Mouse (Mus musculus): Measurements from ENCODE around the gene Lamp2. TPM values are rescaled to one million over a fixed set of nuclear protein-coding genes. Genes with fewer than 3 reads are reported as not detected.

The Lamp2 gene
- polyA plus RNA-seq, 1 experiment from 2014 or later: 85.4 TPM

DNA sequence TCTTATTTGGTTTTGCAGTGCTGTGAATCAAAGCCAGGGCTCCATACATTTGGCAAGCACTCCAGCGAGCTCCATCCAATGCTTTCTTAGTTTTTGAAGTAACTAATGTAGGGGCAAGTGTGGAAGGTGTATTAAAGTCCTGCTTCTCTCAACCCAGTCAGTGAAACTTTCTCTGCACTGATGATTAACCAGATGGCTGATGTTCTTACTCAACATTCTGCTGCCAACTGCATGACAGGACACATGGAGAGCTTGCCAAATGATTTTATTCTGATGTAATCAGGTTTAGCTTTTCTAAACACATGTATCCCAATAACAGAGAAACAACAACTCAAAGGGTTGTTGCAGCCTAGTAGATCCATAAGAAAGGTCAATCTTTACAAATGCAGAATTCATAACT is 13.8 kb downstream of the Lamp2 start:
- H3K9me3 ChIP-seq (ENCODE audit: control insufficient read depth, low read length): no peaks in the 10 kb centered on the region
- 88% methylated on average over 1 of the region's 1 CpGs for WGBS
- ATAC-seq (ENCODE audit: low FRiP score): no peak
- no peaks in the 10 kb centered on the region for H3K4me1 ChIP-seq (replicated peaks; ENCODE audit: control insufficient read depth, insufficient read depth, low read length)
- H3K4me2 ChIP-seq (replicated peaks): no peak overlapping the region
- H3K27ac ChIP-seq: no peak overlapping the region
- DNase-seq (ENCODE audit: low spot score): no peak
- no peaks in the 10 kb centered on the region; the same call in 1 of the 2 replicates for H3K36me3 ChIP-seq (replicated peaks; ENCODE audit: control insufficient read depth, insufficient read depth)
- H3K27me3 ChIP-seq (ENCODE audit: control insufficient read depth, insufficient read depth, low read length): no peaks in the 10 kb centered on the region
- no peak overlapping the region for H3K9ac ChIP-seq
- H3K4me3 ChIP-seq (replicated peaks; ENCODE audit: low read length): no peak overlapping the region

DNA sequence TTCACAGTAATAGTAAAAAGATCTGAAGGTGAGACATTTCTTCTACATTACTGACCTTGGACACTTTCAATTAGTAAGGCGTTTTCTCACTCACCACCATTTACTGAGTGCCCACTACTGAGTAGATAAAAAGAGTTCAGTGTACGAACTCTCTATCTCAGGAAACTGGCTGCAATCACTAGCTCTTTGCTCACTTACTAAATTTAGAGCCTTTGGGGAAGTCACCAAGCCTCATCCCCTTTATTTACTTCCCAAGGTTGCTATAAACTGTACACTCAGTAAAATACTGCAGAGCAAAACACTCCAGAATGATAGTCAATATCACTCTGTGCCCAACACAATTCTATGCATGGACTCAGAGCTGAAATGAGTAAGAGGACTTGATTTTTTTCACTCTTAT is 16.6 kb downstream of the Lamp2 start:
- no peak for DNase-seq (ENCODE audit: low spot score)
- WGBS: 83% methylated on average over 2 of the region's 2 CpGs
- H3K4me3 ChIP-seq (replicated peaks; ENCODE audit: low read length): no peak overlapping the region

DNA sequence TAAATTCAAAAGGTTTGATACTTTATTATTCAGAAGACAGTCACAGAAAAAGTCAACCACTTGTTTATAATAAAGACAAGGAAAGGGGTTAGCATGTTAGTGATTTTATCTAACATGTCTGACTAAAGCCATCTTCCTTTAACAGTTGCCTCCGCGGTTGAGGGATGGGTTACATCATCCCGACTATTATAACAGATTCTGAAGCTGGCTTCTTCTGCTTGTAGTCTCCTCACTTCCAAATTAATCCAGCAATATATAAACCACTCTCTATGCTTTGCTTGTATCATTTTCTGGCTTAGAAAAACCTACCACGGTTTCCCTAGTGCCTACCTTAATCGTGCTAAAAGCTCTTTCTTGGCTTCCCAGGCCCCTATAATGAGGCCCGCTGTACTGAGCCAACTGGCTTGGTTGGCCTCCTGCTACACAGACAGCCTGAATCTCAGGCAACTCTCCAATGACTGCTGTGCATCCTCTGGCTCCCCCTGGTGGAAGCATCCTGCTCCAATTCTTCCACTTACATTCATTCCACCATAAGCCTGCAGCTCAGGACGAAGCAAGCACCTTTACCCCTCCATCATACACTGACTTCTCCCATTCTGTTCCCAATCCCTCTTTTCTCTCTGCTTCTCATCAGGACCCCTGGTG is 18.0 kb downstream of the Lamp2 start:
- H3K4me3 ChIP-seq (replicated peaks; ENCODE audit: low read length): no peak overlapping the region
- DNase-seq (ENCODE audit: low spot score) (peak; percentile 78), ATAC-seq (ENCODE audit: low FRiP score) (peak; percentile 66; the same call in 1 of the 2 replicates)
- no peaks in the 10 kb centered on the region for H3K27me3 ChIP-seq (ENCODE audit: control insufficient read depth, insufficient read depth, low read length)
- no peak overlapping the region for H3K4me2 ChIP-seq (replicated peaks)
- WGBS: 55% methylated on average over 7 of the region's 7 CpGs
- no peaks in the 10 kb centered on the region for H3K9me3 ChIP-seq (ENCODE audit: control insufficient read depth, low read length)
- no peaks in the 10 kb centered on the region; the same call in 1 of the 2 replicates for H3K36me3 ChIP-seq (replicated peaks; ENCODE audit: control insufficient read depth, insufficient read depth)
- H3K9ac ChIP-seq: no peak overlapping the region
- H3K27ac ChIP-seq: no peak overlapping the region
- no peaks in the 10 kb centered on the region for H3K4me1 ChIP-seq (replicated peaks; ENCODE audit: control insufficient read depth, insufficient read depth, low read length)

More for the DNA sequence above, 16.6 kb downstream of the Lamp2 start:
- Histone ChIP-seq H3K36me3 (replicated peaks; ENCODE audit: control insufficient read depth, insufficient read depth) (no peaks in the 10 kb centered on the region; the same call in 1 of the 2 replicates), H3K27ac (no peak overlapping the region), H3K9ac (no peak overlapping the region), H3K4me2 (replicated peaks) (no peak overlapping the region), H3K9me3 (ENCODE audit: control insufficient read depth, low read length) (no peaks in the 10 kb centered on the region), H3K4me1 (replicated peaks; ENCODE audit: control insufficient read depth, insufficient read depth, low read length) (no peaks in the 10 kb centered on the region), H3K27me3 (ENCODE audit: control insufficient read depth, insufficient read depth, low read length) (no peaks in the 10 kb centered on the region)
- no peak for ATAC-seq (ENCODE audit: low FRiP score)

DNA sequence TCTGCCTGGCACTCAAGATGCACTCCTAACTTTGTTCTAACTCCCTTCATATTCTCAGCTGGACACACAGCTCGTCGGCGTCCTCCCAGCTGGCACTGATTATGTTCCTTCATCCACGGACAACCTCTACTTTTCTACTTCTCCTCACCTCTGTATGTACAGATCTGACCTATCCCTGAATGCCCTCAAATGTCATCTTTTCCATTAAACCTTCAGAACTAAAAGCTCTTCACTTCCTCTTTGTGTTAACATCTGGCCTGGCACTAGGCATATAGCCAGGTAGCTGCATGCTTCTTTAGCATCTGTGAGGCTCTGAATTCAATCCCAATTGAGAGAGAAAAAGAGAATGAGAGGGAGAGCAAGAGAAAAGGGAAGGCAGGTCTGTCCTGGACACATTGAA is 26.8 kb downstream of the Lamp2 start:
- DNase-seq (ENCODE audit: low spot score) (no peak), ATAC-seq (ENCODE audit: low FRiP score) (no peak)
- WGBS: 83% methylated on average over 4 of the region's 4 CpGs
- H3K4me1 ChIP-seq (replicated peaks; ENCODE audit: control insufficient read depth, insufficient read depth, low read length): no peaks in the 10 kb centered on the region
- no peaks in the 10 kb centered on the region for H3K27me3 ChIP-seq (ENCODE audit: control insufficient read depth, insufficient read depth, low read length)
- no peaks in the 10 kb centered on the region for H3K9me3 ChIP-seq (ENCODE audit: control insufficient read depth, low read length)
- no peak overlapping the region for H3K27ac ChIP-seq
- no peak overlapping the region for H3K4me2 ChIP-seq (replicated peaks)
- H3K36me3 ChIP-seq (replicated peaks; ENCODE audit: control insufficient read depth, insufficient read depth): peaks cover 2% of the 10 kb centered on the region
- no peak overlapping the region for H3K4me3 ChIP-seq (replicated peaks; ENCODE audit: low read length)
- H3K9ac ChIP-seq: no peak overlapping the region

DNA sequence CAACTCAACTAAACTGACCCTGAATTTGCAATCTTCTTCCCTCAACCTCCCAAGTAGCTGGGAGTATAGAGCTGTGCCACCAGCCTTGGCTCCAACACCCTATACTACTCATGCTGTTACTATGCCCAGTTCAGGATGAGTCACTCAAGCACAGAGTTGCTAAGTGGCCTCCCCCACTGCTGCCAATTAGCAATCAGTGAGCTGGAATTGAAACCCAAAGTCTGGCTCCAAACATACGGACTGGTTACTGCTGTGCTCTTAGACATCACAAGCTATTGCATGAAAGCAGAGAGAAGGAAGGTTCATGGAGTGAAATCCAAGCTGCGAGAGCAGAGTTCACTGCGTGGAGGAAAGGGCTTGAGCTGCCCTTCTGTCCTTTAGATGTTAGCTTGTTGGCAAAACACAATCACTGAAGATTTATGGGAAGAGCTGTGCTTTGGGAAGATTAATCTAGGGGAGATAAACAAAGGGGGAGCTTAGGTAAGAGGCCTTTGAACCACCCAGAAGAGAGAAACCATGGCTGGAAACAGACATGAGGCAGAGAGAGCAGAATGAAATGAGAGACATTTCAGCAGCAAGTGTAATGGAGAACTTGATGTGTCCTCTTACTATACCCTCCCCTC is 27.3 kb downstream of the Lamp2 start:
- H3K4me1 ChIP-seq (replicated peaks; ENCODE audit: control insufficient read depth, insufficient read depth, low read length): no peaks in the 10 kb centered on the region
- DNase-seq (ENCODE audit: low spot score): no peak

DNA sequence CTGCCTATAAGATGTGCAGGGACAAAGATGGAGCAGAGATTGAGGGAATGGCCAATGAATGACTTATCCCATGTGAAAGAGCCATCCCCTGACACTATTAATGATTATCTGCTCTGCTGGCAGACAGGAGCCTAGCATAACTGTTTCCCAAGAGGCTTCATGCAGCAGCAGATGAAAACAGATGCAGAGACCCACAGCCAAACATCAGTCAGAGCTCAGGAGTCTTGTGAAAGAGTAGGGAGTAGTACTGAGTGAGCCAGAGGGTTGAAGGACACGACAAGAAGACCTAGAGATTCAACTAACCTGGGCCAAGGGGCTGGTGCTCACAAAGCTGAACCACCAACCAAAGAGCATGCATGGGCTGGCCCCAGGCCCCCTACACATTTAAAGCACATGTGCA is 30.2 kb downstream of the Lamp2 start:
- ATAC-seq (ENCODE audit: low FRiP score) (no peak), DNase-seq (ENCODE audit: low spot score) (no peak)
- Histone ChIP-seq H3K36me3 (replicated peaks; ENCODE audit: control insufficient read depth, insufficient read depth) (peaks cover 12% of the 10 kb centered on the region), H3K27ac (no peak overlapping the region), H3K4me1 (replicated peaks; ENCODE audit: control insufficient read depth, insufficient read depth, low read length) (no peaks in the 10 kb centered on the region), H3K9me3 (ENCODE audit: control insufficient read depth, low read length) (no peaks in the 10 kb centered on the region), H3K4me2 (replicated peaks) (no peak overlapping the region), H3K9ac (no peak overlapping the region), H3K4me3 (replicated peaks; ENCODE audit: low read length) (no peak overlapping the region), H3K27me3 (ENCODE audit: control insufficient read depth, insufficient read depth, low read length) (no peaks in the 10 kb centered on the region)
- WGBS: 80% methylated on average over 1 of the region's 1 CpGs

More for the DNA sequence above, 27.3 kb downstream of the Lamp2 start:
- Histone ChIP-seq H3K4me2 (replicated peaks) (no peak overlapping the region), H3K27me3 (ENCODE audit: control insufficient read depth, insufficient read depth, low read length) (no peaks in the 10 kb centered on the region), H3K9ac (no peak overlapping the region), H3K36me3 (replicated peaks; ENCODE audit: control insufficient read depth, insufficient read depth) (peaks cover 7% of the 10 kb centered on the region), H3K27ac (no peak overlapping the region), H3K4me3 (replicated peaks; ENCODE audit: low read length) (no peak overlapping the region), H3K9me3 (ENCODE audit: control insufficient read depth, low read length) (no peaks in the 10 kb centered on the region)
- 90% methylated on average over 3 of the region's 3 CpGs for WGBS
- ATAC-seq (ENCODE audit: low FRiP score): no peak

DNA sequence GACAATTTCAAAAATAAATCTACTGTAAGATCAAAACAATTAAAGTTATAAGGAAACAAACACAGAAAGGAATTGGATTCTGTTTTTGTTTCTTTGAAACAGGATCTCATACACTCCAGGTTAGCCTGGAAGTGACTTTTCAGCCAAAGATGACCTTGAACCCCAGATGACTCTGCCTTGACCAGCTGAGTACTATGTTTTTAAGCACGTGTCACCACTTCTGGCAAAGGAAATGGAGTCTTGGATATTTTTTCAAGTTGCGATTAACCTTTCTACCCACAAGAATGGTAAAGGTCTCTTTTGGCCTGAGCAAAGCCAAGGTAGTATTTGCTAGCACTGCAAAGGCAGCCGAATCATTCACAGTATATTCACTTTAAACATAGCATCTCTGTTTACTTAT is 33.2 kb downstream of the Lamp2 start:
- DNase-seq (ENCODE audit: low spot score): no peak
- no peaks in the 10 kb centered on the region for H3K4me1 ChIP-seq (replicated peaks; ENCODE audit: control insufficient read depth, insufficient read depth, low read length)

DNA sequence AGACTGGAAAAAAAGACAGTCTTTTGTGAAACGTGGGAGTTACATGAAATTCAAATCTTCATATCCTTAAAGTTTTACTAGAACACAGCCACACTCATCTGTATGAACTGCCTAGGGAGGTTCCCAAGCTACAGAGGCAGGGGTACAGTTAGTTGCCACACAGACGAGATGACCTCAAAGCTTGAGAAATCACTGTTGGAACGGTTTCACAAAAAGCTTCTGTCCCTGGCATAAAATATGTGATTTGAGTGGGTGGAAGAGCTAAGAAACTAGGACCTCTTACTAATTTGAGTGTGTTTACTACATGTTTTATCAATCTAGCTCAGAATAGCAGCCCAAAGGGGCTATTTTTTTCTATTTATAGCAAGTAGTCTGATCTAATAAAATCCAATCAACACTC is 33.9 kb downstream of the Lamp2 start:
- WGBS: 77% methylated on average over 3 of the region's 3 CpGs
- no peaks in the 10 kb centered on the region for H3K4me1 ChIP-seq (replicated peaks; ENCODE audit: control insufficient read depth, insufficient read depth, low read length)
- DNase-seq (ENCODE audit: low spot score): no peak
- H3K4me2 ChIP-seq (replicated peaks): no peak overlapping the region
- no peak overlapping the region for H3K4me3 ChIP-seq (replicated peaks; ENCODE audit: low read length)
- H3K9ac ChIP-seq: no peak overlapping the region
- no peaks in the 10 kb centered on the region for H3K27me3 ChIP-seq (ENCODE audit: control insufficient read depth, insufficient read depth, low read length)
- H3K9me3 ChIP-seq (ENCODE audit: control insufficient read depth, low read length): no peaks in the 10 kb centered on the region
- H3K27ac ChIP-seq: no peak overlapping the region
- no peak for ATAC-seq (ENCODE audit: low FRiP score)
- H3K36me3 ChIP-seq (replicated peaks; ENCODE audit: control insufficient read depth, insufficient read depth): peaks cover 12% of the 10 kb centered on the region

More for the DNA sequence above, 33.2 kb downstream of the Lamp2 start:
- WGBS: 89% methylated on average over 3 of the region's 3 CpGs
- H3K27ac ChIP-seq: no peak overlapping the region
- no peak for ATAC-seq (ENCODE audit: low FRiP score)
- H3K27me3 ChIP-seq (ENCODE audit: control insufficient read depth, insufficient read depth, low read length): no peaks in the 10 kb centered on the region
- H3K36me3 ChIP-seq (replicated peaks; ENCODE audit: control insufficient read depth, insufficient read depth): peaks cover 12% of the 10 kb centered on the region
- no peak overlapping the region for H3K9ac ChIP-seq
- H3K4me3 ChIP-seq (replicated peaks; ENCODE audit: low read length): no peak overlapping the region
- no peak overlapping the region for H3K4me2 ChIP-seq (replicated peaks)
- H3K9me3 ChIP-seq (ENCODE audit: control insufficient read depth, low read length): no peaks in the 10 kb centered on the region

DNA sequence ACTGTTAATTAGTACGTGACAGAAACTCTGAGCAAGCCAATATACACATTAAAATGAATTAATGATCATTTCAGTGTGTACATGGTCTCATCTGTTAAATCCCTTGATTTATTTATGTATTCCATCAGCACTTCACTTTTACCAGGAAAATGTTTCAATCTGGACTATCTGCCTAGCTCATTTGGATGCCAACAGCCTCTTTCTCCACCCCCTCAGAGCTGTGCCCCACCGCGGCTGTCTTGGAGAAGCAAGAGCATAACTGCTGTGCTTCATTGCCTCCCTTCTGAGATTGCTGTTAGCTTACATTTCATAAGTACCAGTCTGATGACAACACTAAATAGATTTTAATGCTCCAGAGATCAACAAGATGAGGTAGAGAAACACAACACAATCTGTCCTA is 52.4 kb downstream of the Lamp2 start:
- Histone ChIP-seq H3K4me3 (replicated peaks; ENCODE audit: low read length) (no peak overlapping the region), H3K4me1 (replicated peaks; ENCODE audit: control insufficient read depth, insufficient read depth, low read length) (no peaks in the 10 kb centered on the region), H3K9me3 (ENCODE audit: control insufficient read depth, low read length) (no peaks in the 10 kb centered on the region), H3K27ac (no peak overlapping the region), H3K27me3 (ENCODE audit: control insufficient read depth, insufficient read depth, low read length) (no peaks in the 10 kb centered on the region), H3K9ac (no peak overlapping the region), H3K4me2 (replicated peaks) (no peak overlapping the region), H3K36me3 (replicated peaks; ENCODE audit: control insufficient read depth, insufficient read depth) (no peaks in the 10 kb centered on the region)
- WGBS: 56% methylated on average over 3 of the region's 3 CpGs
- ATAC-seq (ENCODE audit: low FRiP score): peak; percentile 68; the same call in 1 of the 2 replicates
- no peak for DNase-seq (ENCODE audit: low spot score)

All from hindbrain, embryonic 14.5 days (tissue).